Mouse (Mus musculus) liver, adult (tissue): ENCODE results near the gene Kat6b.
A peak's percentile ranks its signal among the peaks of the same experiment; 100 is the strongest.

Experiments used
- GATA4 ChIP-seq: IDR thresholded peaks from 2 replicates; pipeline ENCODE4 v1.6.1; 2014; ENCODE audit warnings: mild to moderate bottlenecking, low read length; ENCODE audit not compliant: insufficient replicate concordance

Kat6b gene

DNA sequence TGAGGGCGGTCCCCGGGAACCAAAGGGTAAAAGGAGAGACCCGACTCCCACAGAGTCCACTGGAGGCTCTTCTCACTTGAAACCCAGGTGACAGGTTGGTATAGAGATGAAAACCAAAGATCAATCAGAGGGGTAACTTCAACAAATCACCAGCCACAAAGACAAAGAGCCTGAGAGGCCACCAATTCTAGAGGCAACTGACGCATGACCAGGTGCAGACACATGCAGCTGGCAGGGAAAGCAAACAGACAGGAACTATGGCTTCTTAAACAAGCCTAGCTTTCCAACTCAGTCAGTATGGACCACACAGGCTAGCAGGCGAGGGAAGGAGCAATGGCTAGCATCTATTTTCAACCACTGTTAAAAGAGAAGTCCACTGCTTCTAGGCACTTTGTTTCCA lies 10.8 kb upstream of the Kat6b start:
- no peak for TF ChIP-seq GATA4

- TF ChIP-seq GATA4 = no peak
These were observed 9.3 kb upstream of the Kat6b start for GRCm38 (mm10) chr14:21471975-21472374.

DNA sequence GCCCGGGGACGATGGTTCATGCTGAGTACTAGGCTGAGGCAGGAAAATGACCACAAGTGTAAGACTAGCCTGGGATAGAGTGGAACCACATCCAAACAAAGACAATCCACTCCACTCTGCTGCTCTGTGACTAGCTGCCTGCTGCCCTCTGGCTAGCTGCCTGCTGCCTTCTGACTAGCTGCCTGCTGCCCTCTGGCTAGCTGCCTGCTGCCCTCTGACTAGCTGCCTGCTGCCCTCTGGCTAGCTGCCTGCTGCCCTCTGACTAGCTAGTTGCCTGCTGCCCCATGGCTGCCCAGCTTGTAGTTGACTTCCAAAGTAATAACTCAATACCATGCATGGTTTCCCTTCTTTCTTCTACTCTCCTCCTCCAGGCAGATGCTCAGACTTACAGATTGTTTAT lies 4.1 kb upstream of the Kat6b start:
- no peak for TF ChIP-seq GATA4

DNA sequence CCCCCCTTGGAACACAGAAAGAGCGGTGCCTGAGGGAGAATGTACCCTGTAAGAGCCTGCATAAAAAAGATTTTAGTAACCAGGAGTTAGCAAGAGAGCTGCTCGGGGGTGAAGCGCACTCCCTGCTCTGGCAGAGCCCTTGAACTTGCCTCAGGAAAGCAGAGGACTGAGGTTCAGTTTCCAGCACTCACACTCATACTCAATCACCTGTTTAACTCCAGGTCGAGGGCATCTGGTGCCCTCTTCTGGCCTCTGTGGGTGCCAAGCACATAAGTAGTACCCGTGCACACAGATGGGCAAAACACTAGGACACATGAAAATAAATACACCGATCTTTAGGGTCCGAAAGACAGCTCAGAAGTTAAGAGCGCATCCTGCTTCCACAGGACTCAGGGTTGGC lies 1.7 kb upstream of the Kat6b start:
- no peak for TF ChIP-seq GATA4

- TF ChIP-seq GATA4 = no peak
These were observed 1.0 kb upstream of the Kat6b start for GRCm38 (mm10) chr14:21480191-21480590.

DNA sequence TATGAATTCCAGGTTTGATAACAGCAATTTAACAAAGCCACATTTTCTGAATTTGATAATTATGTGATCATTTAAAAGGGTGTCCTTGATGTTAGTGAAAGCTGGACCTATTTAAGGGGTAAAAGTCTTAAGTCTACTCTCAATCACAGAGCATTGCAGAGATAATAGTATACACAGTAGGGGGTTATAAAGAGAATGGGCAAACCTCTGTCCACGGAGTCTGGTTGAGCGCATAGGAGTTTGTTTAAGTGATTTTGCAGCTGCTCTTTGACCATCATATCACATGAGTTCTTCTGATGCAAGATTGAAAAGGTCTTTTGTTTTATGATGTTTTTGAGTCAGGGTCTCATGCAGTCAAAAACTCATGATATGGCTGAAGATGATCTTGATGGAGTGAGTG lies 3.0 kb downstream of the Kat6b start:
- TF ChIP-seq GATA4 = no peak

DNA sequence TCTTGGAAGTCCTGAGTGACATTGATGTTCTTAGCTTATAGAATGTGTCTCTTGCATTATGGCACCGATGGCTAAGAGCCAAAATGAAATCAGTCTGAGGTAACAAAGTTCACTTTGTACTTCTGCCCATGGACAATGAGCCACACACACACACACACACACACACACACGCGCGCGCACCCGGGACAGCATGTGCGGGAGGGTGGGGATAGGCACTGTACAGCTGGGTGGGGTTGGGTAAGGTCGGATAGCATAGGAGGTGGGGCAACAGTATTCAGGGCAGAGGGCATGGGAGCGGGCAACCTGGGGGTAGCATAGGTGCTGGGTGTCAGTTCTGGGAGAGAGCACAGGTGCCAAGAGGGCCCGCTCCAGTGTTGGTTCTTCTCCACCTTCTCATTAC lies 3.5 kb downstream of the Kat6b start:
- no peak for TF ChIP-seq GATA4

DNA sequence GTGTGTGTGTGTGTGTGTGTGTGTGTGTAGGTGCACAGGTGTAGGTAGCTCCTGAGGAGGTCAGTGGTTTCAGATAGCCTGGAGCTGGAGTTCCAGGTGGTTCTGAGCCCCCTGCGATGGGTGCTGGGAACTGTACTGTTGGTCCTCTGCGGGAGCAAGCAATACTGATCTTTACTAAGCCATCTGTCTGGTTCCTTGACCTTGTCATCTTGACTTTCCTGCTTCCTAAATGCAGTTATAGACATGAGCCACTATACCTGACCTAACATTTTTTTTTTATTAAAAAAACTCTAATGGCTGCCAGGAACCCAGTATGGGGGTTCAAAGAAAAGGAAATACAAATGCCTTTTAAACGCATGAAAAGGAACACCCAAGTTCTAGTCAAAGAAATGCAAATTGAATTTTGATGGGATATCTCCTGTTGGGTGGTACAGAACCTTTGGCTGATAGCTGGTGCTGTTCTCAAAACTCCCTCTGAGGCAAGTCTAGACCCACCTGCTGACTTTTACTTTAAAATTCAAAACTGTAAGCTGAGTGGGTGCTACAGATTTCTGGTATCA lies 4.8 kb downstream of the Kat6b start:
- TF ChIP-seq GATA4 = no peak

DNA sequence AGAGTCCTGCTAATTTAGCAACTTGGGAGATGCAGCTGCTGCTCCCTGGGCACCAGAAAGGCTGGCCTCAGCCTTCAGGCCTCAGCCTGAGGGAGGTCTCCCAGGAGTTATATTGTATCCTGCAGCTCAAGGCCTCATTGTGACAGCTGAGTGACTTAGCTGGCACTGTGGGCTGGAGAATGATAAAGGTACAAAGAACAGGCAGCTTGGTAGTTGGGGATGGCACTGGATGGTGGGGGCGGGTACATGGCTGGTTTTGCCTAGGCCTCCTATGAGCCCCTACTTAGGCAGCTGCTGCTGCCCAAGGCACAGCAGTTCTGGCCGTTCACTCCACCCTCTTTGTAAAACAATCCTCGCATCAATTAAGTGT lies 7.9 kb downstream of the Kat6b start:
- TF ChIP-seq GATA4 = no peak

DNA sequence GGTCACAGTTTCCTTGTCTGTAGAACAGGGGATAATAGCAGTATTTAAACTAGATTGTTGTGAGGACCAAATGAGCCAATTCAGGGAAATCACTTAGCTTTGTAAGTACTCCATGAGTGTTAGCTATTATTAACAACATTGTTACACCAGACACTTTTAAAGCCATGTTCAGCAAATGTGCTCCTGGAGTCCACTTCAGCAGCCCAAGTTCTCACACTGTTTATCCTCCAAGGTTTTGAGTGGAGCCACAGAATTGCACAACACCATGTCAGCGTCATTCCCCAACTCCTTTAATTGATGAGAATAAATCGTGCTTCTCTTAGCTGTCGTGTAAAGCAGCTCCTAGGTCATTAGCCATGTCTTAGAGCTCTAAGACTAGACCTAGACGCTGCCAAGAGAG lies 8.9 kb downstream of the Kat6b start:
- no peak for TF ChIP-seq GATA4

GRCm38 (mm10) chr14:21498361-21498996 lies 17.2 kb downstream of the Kat6b start:
- no peak for TF ChIP-seq GATA4

- no peak for TF ChIP-seq GATA4
These were observed 17.9 kb downstream of the Kat6b start for GRCm38 (mm10) chr14:21499011-21499581.

GRCm38 (mm10) chr14:21499631-21500153 lies 18.5 kb downstream of the Kat6b start:
- no peak for TF ChIP-seq GATA4

GRCm38 (mm10) chr14:21500154-21501047 lies 19.2 kb downstream of the Kat6b start:
- TF ChIP-seq GATA4 = peak; percentile 68; the same call in 1 of the 2 replicates

DNA sequence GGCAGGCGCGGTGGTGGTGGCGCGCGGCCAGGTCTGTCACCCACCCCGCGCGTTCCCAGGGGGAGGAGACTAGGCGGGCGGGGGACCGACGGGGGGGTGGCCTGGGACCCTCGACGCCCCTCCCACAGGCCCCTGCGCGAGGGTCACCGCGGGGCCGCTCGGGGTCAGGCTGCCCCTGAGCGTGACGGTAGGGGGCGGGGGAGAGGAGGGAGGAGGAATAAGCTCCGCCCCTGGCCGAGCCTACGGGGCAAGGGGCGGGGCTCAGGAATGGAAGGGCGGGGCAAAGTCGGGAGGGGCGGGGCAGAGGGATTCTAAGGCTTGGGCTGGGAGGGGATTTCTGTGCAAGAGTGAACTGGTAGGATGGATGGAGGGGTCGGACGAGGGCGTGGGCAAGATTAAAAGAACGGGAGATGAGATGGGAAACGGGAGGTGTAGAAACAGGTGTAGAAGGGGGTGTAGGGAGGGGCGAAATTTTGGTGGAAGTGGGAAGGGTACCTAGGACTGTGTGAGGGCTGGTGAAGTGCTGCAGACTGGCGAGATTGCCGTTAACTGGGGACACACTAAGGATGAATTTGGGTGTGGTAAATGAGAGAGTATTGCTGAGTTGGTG lies 19.9 kb downstream of the Kat6b start:
- TF ChIP-seq GATA4 = no peak
